Mouse (Mus musculus) embryo, embryonic 10.5 days (tissue): ENCODE measurements around the gene Smad6.
A peak's percentile ranks its signal among the peaks of the same experiment; 100 is the strongest.

Experiments used
- DNase-seq: peaks from one replicate; pipeline ENCODE4 v3.0.0-alpha.2; 2015; ENCODE audit warnings: low spot score

Gene Smad6

DNA sequence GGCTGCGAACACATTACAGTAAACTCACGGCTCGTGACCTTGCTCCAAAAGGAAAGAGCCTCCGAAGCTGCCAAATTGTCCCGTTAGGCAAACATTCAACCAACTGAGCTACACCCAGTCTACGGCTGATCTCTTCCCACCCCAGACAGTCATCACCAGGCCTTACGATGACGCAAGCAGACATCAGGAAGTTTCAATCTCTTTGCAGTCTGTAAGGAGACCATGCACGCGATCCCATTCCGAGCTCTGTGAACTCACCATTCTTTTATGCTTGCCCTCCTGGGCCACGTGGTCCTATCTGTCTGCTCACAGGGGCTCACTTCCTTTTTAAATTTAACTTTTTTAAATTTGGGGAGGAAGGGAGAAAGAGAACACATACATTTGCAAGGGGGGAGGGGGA, 32.6 kb downstream of the Smad6 start:
- no peak for DNase-seq

GRCm38 (mm10) chr9:63985125-63985524, 36.7 kb downstream of the Smad6 start:
- no peak for DNase-seq

GRCm38 (mm10) chr9:63982937-63983632, 38.8 kb downstream of the Smad6 start:
- no peak for DNase-seq

DNA sequence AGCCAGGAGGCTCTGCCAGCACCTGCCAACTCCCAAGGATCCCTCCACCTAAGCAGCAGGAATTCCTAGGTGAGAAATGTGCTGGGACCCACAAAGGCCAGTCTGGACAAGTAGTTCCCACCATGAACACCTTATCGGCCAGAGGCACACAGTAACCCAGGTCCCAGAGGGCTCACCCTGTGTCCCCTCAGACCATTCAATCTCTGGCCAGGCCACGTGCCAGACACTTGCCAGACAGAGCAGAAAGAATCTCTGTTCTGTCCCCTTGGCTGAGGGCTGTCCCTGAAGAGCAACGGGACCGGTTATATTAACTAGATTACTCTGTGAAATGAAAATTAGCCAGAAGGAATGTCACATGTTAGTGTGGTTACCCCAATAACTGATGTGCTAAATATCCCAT, 39.9 kb downstream of the Smad6 start:
- DNase-seq, result no peak

GRCm38 (mm10) chr9:63981371-63981770, 40.5 kb downstream of the Smad6 start:
- no peak for DNase-seq

DNA sequence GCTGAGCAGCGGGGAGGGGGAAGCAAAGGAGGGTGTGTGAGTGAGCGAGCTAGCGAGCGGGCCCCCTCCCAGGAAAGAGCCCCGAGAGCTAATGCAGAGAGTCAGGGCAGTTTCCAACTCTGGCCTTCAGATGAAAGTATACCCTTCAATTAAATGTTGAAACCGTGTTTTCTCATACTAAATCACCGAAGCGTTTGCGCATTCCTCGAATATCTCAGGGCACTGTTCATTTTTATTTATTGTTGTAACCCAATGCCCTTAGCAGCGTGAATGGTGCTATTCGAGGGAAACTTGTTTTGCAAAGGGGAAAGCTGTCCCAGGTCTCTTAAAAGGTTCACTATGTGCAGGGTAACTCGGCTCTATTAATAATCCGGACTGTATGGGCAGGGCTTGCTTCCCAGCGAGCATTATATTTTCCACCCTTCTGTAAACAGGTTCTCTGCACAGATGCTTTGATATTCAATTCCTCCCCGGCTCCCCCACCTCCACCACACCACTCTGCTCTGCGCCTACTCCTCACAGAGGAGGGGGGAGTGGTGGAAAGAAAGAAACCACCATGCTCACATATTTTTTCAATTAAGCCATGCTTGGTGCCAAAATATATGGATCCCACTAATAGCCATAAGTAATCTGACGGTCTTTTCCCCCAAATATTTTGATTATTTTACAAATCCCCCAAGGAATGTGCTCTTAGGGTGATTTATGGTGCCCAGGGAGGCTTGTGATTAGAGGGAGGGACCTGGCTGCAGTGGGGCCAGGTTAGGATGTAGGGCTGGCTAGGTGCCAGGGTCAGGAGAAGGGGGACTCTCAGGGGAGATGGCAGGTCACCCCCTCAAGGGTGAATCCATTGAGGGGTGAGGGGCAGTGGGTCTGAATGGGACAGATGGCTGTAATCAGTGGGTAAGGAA, 41.4 kb downstream of the Smad6 start:
- DNase-seq, result peak; percentile 69

DNA sequence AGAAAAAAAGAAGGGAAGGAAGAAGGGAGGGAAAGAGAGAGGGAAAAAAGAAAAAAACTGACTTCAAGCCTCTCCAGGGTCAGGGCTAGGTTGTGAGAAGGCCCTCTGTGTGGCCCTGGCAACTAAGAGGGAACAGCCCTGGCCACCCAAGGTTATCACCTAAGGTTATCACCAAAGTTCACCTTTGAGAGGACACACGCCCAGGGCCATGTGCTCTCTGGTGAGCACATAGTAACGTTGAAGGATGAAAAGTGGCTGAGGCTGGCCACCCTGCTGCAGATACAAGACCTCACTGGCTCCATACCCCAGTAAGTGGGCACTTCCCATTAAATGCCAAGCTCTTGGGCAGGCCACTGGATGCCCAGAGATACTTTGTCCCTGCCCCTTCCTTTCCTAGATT, 42.6 kb downstream of the Smad6 start:
- DNase-seq, result no peak

- no peak for DNase-seq
These were observed 43.2 kb downstream of the Smad6 start for GRCm38 (mm10) chr9:63978682-63979081.

DNA sequence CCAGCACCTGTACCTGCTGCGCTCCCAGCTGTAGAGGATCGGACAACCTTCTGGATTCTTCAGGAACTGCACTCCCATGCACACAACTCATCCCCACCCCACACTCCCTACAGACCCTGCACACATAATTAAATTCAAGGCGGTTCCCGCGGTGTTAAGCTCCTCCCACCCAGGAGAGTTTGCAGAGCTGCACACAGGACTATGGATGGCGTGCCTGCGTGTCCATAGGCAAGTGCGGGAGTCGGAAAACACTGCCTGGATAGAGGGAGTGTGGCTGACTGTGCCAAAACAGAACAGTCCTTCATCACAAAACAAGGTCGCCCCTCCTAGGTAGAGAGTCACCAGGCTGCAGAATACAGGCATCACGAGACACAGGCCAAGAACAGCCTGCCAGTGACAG, 45.9 kb downstream of the Smad6 start:
- DNase-seq, result no peak

GRCm38 (mm10) chr9:63974258-63975023, 47.4 kb downstream of the Smad6 start:
- DNase-seq, result no peak

DNA sequence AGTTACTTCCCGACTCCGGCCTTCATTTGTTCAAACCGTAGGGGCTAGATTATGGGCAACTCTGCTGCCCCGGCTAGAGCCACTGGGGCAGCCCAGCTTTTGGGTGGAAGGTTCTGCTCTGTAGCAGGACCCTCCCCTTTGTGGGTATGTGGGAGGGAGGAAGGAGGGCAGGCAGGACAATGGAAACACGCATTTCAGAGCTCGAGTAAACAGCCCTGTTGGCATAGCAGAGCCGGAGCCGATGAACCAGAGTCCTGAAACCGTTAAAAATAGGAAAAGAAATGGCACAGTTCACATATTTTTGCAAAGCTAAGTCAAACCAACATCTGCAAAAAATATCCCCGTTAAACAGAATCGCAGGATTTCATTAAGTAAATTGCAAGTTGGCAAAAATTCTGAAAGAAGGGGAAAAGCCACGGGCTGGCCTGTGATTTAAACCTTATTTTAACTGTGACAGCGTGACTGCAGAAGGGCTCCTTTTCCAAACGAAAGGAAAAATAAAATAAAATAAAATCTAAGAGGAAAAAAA, 48.1 kb downstream of the Smad6 start:
- DNase-seq, result no peak

DNA sequence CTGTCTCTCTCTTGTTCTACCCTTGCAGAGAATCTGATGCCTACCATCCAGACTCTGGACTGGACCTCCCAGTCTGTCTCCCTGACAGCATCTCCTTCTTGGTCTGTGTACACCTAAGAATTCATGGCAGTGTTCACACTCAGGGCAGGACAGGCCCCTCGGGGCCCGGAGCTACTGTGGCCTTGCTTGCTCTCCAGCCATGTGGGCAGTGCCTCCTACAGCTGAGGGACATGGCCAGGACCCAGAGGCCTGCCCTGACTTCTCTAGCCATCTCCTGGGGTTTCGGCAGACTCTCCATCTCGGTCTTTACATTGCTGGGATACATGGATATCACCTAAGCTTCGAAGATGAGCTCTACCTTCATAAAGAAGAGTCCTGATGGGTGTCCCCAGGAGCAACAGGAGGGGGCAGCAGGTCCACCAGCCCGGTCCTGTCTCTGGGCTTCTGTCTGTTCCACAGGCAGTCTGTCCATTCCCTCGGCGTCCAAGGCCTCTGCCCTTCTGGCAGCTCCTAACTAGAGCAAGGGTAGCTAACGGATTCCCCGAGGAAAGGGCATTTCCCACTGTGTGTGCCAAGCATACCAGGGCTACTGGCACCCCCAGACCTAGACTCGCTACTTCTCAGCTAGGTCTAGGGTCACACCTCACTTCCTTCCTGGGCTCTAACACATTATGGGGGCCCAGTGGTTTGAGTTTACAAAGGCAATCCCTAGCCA, 49.1 kb downstream of the Smad6 start:
- DNase-seq, result no peak

DNA sequence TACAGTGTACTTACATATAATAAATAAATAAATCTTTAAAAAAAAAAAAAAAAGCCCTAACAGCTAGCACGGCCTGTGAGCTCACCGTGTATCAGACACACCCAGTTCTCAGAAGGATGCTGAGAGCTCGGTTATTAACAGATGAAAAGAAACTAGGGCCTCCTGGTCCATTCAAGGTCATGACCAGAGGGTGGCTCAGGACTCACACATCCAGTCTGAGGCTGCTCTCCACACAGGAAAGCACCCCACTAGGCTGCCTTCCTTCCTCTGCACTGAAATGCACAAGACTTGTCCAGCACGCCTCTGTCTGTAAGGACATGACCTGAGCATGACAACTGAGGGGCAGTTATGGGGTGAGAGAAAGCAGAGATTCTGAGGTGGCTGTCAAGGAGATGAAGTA, 50.3 kb downstream of the Smad6 start:
- DNase-seq, result no peak

DNA sequence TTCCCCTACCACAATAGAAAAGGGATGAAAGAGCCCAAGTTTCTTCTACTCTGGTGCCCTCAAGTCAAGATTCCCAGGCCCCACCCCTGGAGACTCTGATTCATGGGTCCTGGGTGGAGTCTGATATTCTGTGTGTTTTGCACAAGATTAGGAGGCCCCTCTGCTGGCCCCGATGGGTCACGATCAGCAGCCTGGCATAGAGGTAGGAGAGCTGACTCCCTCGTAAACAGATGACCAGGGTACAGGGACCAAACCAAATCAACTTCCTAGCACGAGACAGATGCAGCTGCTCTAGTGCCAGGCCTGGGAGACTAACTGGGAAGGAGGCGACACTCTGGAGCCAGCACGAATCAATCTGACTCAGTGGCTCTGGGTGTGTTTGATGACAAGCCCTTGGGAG, 51.0 kb downstream of the Smad6 start:
- DNase-seq, result no peak

DNA sequence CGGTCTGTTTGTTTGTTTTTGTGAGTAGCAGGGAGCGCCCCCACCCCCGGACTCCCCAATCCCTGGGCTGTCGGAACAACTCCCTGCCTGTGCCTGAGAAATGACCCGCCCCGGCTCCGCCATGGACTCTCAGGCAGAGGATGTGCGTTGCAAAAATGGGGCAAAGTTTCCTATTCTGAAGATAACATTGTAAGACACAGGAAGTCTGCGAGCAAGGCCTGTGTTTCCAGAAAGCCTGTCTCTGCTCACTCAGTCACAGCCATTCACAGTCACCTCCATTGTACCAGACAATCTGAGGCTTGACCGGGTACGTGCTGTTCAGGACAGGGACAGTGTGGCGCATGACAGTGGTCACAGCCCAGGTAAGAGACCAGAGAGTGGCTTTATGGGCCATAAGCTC, 51.5 kb downstream of the Smad6 start:
- DNase-seq, result no peak

DNA sequence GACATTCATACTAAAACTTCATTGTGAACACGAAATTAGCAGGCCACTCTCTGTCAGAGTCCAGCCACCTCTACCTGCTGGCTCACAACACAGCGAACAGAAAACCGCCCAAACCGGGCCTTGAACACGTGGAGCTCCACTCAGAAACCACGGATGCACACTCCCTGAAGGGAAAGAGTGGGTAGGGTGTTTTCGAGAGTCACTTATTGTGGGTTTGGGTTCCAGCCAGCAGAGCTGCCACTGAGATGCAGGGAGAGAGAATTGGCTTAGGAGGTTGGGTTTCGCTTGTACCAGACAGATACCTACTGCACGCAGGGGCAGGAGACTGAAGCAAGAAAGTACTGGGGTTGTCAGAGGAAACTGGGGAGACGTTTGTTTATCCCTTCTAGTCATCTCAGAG, 52.4 kb downstream of the Smad6 start:
- DNase-seq, result no peak

- DNase-seq, result no peak
These were observed 53.3 kb downstream of the Smad6 start for GRCm38 (mm10) chr9:63968592-63968991.

DNA sequence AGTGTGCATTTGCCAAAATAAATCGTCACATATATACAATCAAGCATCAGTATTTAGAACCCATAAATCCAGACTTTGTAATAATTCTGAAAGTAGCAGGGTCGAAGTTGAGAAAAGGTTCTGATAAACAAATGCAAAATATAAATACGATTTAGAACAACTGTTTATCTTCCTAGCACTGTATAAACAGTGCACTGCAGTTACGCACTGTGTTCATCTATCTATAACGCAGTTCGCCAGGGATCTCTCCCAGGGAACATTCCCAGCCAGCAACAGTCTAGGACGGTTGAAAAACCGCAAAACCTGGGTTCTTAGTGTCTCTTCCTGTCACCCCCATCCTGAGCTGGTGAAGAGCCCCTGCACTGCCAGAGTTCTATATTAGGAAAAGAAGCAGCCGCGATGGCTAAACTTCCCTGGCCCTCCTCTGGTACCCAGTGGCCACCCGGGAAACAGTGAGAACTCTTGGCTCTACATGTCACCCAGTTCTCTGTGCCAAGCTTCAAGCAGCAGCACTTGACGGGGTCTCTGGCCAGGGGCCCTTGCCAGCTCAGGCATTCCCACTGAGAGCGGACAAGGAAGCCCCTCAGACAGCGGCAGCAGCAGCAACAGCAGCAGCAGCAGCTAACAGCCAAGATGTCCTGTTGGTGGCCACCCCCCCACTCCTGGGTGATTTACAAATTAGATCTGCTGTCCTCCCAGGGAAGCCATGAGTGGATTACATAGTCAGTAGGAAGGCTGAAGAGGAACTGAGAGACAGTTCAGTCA, 54.3 kb downstream of the Smad6 start:
- DNase-seq, result no peak

DNA sequence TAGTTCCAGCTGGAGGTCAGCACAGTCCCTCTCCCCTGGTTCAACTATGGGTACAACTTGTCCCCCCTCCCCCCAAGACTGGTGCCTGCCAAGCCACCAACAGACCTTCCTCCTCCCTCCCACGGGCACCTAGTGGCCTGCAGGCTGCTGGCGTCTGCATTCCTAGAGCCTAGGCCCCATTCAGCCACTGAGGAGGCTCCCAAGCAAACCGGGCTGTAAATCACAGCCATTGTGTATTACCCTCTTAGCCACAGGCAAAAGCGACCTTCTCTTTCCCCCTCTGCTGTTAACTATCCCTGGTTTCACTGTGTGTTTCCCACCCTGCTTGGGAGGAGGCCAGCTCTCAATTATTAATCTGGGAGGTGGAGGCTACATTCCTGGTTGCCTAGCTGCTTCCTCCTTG, 56.3 kb downstream of the Smad6 start:
- DNase-seq, result peak; percentile 54

GRCm38 (mm10) chr9:63961881-63962280, 60.0 kb downstream of the Smad6 start:
- no peak for DNase-seq

- DNase-seq, result peak; percentile 47
These were observed 61.1 kb downstream of the Smad6 start for GRCm38 (mm10) chr9:63960829-63961185.
